Mouse (Mus musculus): ENCODE data around the gene Ddx42. TPM values are rescaled to one million over a fixed set of nuclear protein-coding genes. Genes with fewer than 3 reads are reported as not detected.

Gene Ddx42
- total RNA-seq, 2 experiments from 2014 or later: 28.9 to 60.4 TPM

DNA sequence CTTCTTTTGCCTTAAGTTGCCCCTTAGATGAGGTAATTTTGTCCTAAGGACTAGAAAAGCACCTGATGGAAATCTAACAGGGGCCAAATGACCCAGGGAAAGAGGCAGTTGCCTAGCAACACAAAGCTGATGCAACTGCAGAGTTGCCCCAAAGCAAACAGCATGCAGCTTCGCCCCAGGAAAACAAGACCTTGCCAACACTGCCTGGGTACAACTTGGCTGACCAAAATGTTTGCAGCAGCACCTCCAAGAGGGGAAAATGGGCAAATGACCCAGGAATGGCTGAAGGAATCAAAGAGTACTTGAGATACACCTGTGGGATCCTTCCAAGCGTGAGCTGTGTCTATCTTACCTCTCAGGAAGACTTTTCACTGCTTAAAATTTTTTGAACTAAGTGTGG, 75.1 kb downstream of the Ddx42 start:
- no peak for ATAC-seq (replicated peaks; ENCODE audit: low FRiP score, poor library complexity, severe bottlenecking)

Other genes with a start within 250 kb of the Ddx42 start
- gene Ace, start 249.0 kb upstream of the Ddx42 start, total RNA-seq (2015; ENCODE audit: low replicate concordance): 1.8 and 2.1 TPM in 2 replicates
- 1.1 and 1.2 TPM in 2 replicates for gene Ace, start 249.0 kb upstream of the Ddx42 start, total RNA-seq (2017; ENCODE audit: low replicate concordance)
- not detected in 2 replicates for gene Ace3, start 222.3 kb upstream of the Ddx42 start, total RNA-seq (2015; ENCODE audit: low replicate concordance)
- not detected in 2 replicates for gene Ace3, start 222.3 kb upstream of the Ddx42 start, total RNA-seq (2017; ENCODE audit: low replicate concordance)
- not detected in 2 replicates for gene Kcnh6, start 208.8 kb upstream of the Ddx42 start, total RNA-seq (2015; ENCODE audit: low replicate concordance)
- not detected in 2 replicates for gene Kcnh6, start 208.8 kb upstream of the Ddx42 start, total RNA-seq (2017; ENCODE audit: low replicate concordance)
- gene Dcaf7, start 180.1 kb upstream of the Ddx42 start, total RNA-seq (2015; ENCODE audit: low replicate concordance): 25.2 and 28.1 TPM in 2 replicates
- gene Dcaf7, start 180.1 kb upstream of the Ddx42 start, total RNA-seq (2017; ENCODE audit: low replicate concordance): 26.9 and 36.5 TPM in 2 replicates
- gene Taco1, start 150.9 kb upstream of the Ddx42 start, total RNA-seq (2015; ENCODE audit: low replicate concordance): 5.9 TPM in 1 of 2 replicates, not detected in the other
- gene Taco1, start 150.9 kb upstream of the Ddx42 start, total RNA-seq (2017; ENCODE audit: low replicate concordance): 4.1 and 6.8 TPM in 2 replicates
- 9.6 and 11.5 TPM in 2 replicates for gene Map3k3, start 132.3 kb upstream of the Ddx42 start, total RNA-seq (2015; ENCODE audit: low replicate concordance)
- 5.7 and 6.2 TPM in 2 replicates for gene Map3k3, start 132.3 kb upstream of the Ddx42 start, total RNA-seq (2017; ENCODE audit: low replicate concordance)
- not detected in 2 replicates for gene Gm10840, start 56.1 kb upstream of the Ddx42 start, total RNA-seq (2015; ENCODE audit: low replicate concordance)
- gene Gm10840, start 56.1 kb upstream of the Ddx42 start, total RNA-seq (2017; ENCODE audit: low replicate concordance): not detected in 2 replicates
- 35.7 and 49.0 TPM in 2 replicates for gene Limd2, start 56.1 kb upstream of the Ddx42 start, total RNA-seq (2015; ENCODE audit: low replicate concordance)
- gene Limd2, start 56.1 kb upstream of the Ddx42 start, total RNA-seq (2017; ENCODE audit: low replicate concordance): 4.8 and 8.7 TPM in 2 replicates
- gene Strada, start 14.8 kb upstream of the Ddx42 start, total RNA-seq (2015; ENCODE audit: low replicate concordance): 14.1 and 16.3 TPM in 2 replicates
- gene Strada, start 14.8 kb upstream of the Ddx42 start, total RNA-seq (2017; ENCODE audit: low replicate concordance): 6.4 and 12.3 TPM in 2 replicates
- gene Ccdc47, start 582 bp upstream of the Ddx42 start, total RNA-seq (2015; ENCODE audit: low replicate concordance): 24.1 and 54.9 TPM in 2 replicates
- gene Ccdc47, start 582 bp upstream of the Ddx42 start, total RNA-seq (2017; ENCODE audit: low replicate concordance): 122 and 130 TPM in 2 replicates
- gene Ftsj3, start 39.2 kb downstream of the Ddx42 start, total RNA-seq (2015; ENCODE audit: low replicate concordance): 6.5 and 13.8 TPM in 2 replicates
- gene Ftsj3, start 39.2 kb downstream of the Ddx42 start, total RNA-seq (2017; ENCODE audit: low replicate concordance): 19.1 and 20.7 TPM in 2 replicates
- gene Psmc5, start 39.2 kb downstream of the Ddx42 start, total RNA-seq (2015; ENCODE audit: low replicate concordance): 41.5 and 42.5 TPM in 2 replicates
- 33.4 and 66.2 TPM in 2 replicates for gene Psmc5, start 39.2 kb downstream of the Ddx42 start, total RNA-seq (2017; ENCODE audit: low replicate concordance)
- gene Smarcd2, start 56.0 kb downstream of the Ddx42 start, total RNA-seq (2015; ENCODE audit: low replicate concordance): 36.0 and 49.0 TPM in 2 replicates
- gene Smarcd2, start 56.0 kb downstream of the Ddx42 start, total RNA-seq (2017; ENCODE audit: low replicate concordance): 119 and 162 TPM in 2 replicates
- not detected in 2 replicates for gene Tcam1, start 59.7 kb downstream of the Ddx42 start, total RNA-seq (2015; ENCODE audit: low replicate concordance)
- gene Tcam1, start 59.7 kb downstream of the Ddx42 start, total RNA-seq (2017; ENCODE audit: low replicate concordance): not detected in 2 replicates
- not detected in 2 replicates for gene Gh, start 84.9 kb downstream of the Ddx42 start, total RNA-seq (2015; ENCODE audit: low replicate concordance)
- gene Gh, start 84.9 kb downstream of the Ddx42 start, total RNA-seq (2017; ENCODE audit: low replicate concordance): 2.7 TPM in 1 of 2 replicates, not detected in the other
- 110 and 129 TPM in 2 replicates for gene Cd79b, start 97.8 kb downstream of the Ddx42 start, total RNA-seq (2015; ENCODE audit: low replicate concordance)
- 29.3 and 46.0 TPM in 2 replicates for gene Cd79b, start 97.8 kb downstream of the Ddx42 start, total RNA-seq (2017; ENCODE audit: low replicate concordance)
- 0.84 TPM in 1 of 2 replicates, not detected in the other for gene Scn4a, start 136.4 kb downstream of the Ddx42 start, total RNA-seq (2015; ENCODE audit: low replicate concordance)
- 0.39 TPM in 1 of 2 replicates, not detected in the other for gene Scn4a, start 136.4 kb downstream of the Ddx42 start, total RNA-seq (2017; ENCODE audit: low replicate concordance)
- not detected in 2 replicates for gene Prr29, start 148.5 kb downstream of the Ddx42 start, total RNA-seq (2015; ENCODE audit: low replicate concordance)
- not detected in 2 replicates for gene Prr29, start 148.5 kb downstream of the Ddx42 start, total RNA-seq (2017; ENCODE audit: low replicate concordance)
- 23.9 TPM in 1 of 2 replicates, not detected in the other for gene Icam2, start 171.1 kb downstream of the Ddx42 start, total RNA-seq (2015; ENCODE audit: low replicate concordance)
- gene Icam2, start 171.1 kb downstream of the Ddx42 start, total RNA-seq (2017; ENCODE audit: low replicate concordance): 9.5 and 15.1 TPM in 2 replicates

All from erythroid progenitor cell, adult 5-6 weeks (primary cell).